Mouse (Mus musculus) intestine, embryonic 16.5 days (tissue): ENCODE measurements around the gene Fastk. TPM values are rescaled to one million over a fixed set of nuclear protein-coding genes. Genes with fewer than 3 reads are reported as not detected.

ENCODE experiments used
- ATAC-seq: fragments of 200-750 bp; cut with Nextera tagmentation; 2 replicates; pipeline ENCODE4 v1.8.0; 2017; ENCODE audit warnings: moderate TSS enrichment, moderate library complexity
- H3K27ac ChIP-seq: fragments of 300-500 bp; sonication (generic); 2 replicates; pipeline ENCODE4 v1.5.1; 2014; ENCODE audit warnings: mild to moderate bottlenecking, low read length
- H3K27me3 ChIP-seq: fragments of 300-500 bp; sonication (generic); replicated peaks from 2 replicates; pipeline ENCODE4 v1.6.1; 2014; ENCODE audit warnings: low read length, control low read depth, mixed read lengths; ENCODE audit not compliant: control insufficient read depth, insufficient read depth
- H3K36me3 ChIP-seq: fragments of 300-500 bp; sonication (generic); 2 replicates; pipeline ENCODE4 v1.6.1; 2014; ENCODE audit warnings: low read length, control low read depth; ENCODE audit not compliant: control insufficient read depth, insufficient read depth
- H3K4me1 ChIP-seq: fragments of 300-500 bp; sonication (generic); 2 replicates; pipeline ENCODE4 v1.6.1; 2014; ENCODE audit warnings: low read length, control low read depth, mixed read lengths; ENCODE audit not compliant: control insufficient read depth, insufficient read depth
- H3K4me2 ChIP-seq: fragments of 300-500 bp; sonication (generic); 2 replicates; pipeline ENCODE4 v1.6.1; 2014; ENCODE audit warnings: low read depth, low read length, control low read depth
- H3K4me3 ChIP-seq: fragments of 300-500 bp; sonication (generic); 2 replicates; pipeline ENCODE4 v1.5.1; 2014; ENCODE audit warnings: mild to moderate bottlenecking, low read length
- H3K9ac ChIP-seq: fragments of 300-500 bp; sonication (generic); 2 replicates; pipeline ENCODE4 v1.6.1; 2014; ENCODE audit warnings: low read depth, low read length
- H3K9me3 ChIP-seq: fragments of 300-500 bp; sonication (generic); 2 replicates; pipeline ENCODE4 v1.6.1; 2016; ENCODE audit warnings: low read length, control low read depth; ENCODE audit not compliant: control insufficient read depth
- WGBS: fragments of 180-500 bp; shearing (Covaris S2); extraction: QIAGEN DNeasy Blood & Tissue Kit; methylation state at CpG from one replicate; pipeline ENCODE4 v1.1.7; 2014; 5-methylcytosine and 5-hydroxymethylcytosine counted together
- polyA plus RNA-seq: library from polyadenylated mRNA; unstranded; fragments of >200 nt; fragmentation: Nextera tagmentation; extraction: Ambion mirVana; gene quantifications from 2 replicates; pipeline ENCODE4 v1.2.1, GENCODE M21; 2015

Gene Fastk
- polyA plus RNA-seq: 113 and 117 TPM in 2 replicates

- H3K4me2 ChIP-seq: peak within 1 kb of the TSS; percentile 88
- peaks cover 9% of the 10 kb centered on the region for H3K36me3 ChIP-seq
- no peaks in the 10 kb centered on the region for H3K27me3 ChIP-seq
- no peaks in the 10 kb centered on the region for H3K9me3 ChIP-seq
- H3K4me3 ChIP-seq: peak within 1 kb of the TSS; percentile 85
- ATAC-seq: peak; percentile 84
- peak within 1 kb of the TSS; percentile 97 for H3K9ac ChIP-seq
- WGBS: under 1% methylated on average over 60 of the region's 60 CpGs
- peaks cover 24% of the 10 kb centered on the region for H3K4me1 ChIP-seq
- H3K27ac ChIP-seq: peak within 1 kb of the TSS; percentile 90
Observed at GRCm38 (mm10) chr5:24444746-24445427, at the start of gene Fastk. Fastk (minus strand) TSS chr5:24445287.

GRCm38 (mm10) chr5:24492546-24493285, 47.6 kb upstream of the Fastk start:
- no peak overlapping the region for H3K4me2 ChIP-seq
- H3K9me3 ChIP-seq: no peaks in the 10 kb centered on the region
- H3K27ac ChIP-seq: no peak overlapping the region
- H3K4me1 ChIP-seq: no peaks in the 10 kb centered on the region
- no peak overlapping the region for H3K9ac ChIP-seq
- no peak overlapping the region for H3K4me3 ChIP-seq
- no peaks in the 10 kb centered on the region for H3K27me3 ChIP-seq
- 80% methylated on average over 16 of the region's 16 CpGs for WGBS
- no peak for ATAC-seq
- peaks cover 18% of the 10 kb centered on the region for H3K36me3 ChIP-seq

GRCm38 (mm10) chr5:24490413-24490920, 45.4 kb upstream of the Fastk start:
- Histone ChIP-seq H3K4me1 (no peaks in the 10 kb centered on the region), H3K9ac (no peak overlapping the region), H3K36me3 (peaks cover 18% of the 10 kb centered on the region), H3K4me2 (no peak overlapping the region), H3K4me3 (no peak overlapping the region), H3K27me3 (no peaks in the 10 kb centered on the region), H3K27ac (no peak overlapping the region), H3K9me3 (no peaks in the 10 kb centered on the region)
- ATAC-seq: 0 out of 2 replicates have a peak, but pooled peaks have one; percentile 16
- 45% methylated on average over 14 of the region's 14 CpGs for WGBS

- peaks cover 6% of the 10 kb centered on the region for H3K36me3 ChIP-seq
Observed at GRCm38 (mm10) chr5:24486738-24487137, 41.7 kb upstream of the Fastk start.

GRCm38 (mm10) chr5:24486097-24486496, 41.0 kb upstream of the Fastk start:
- H3K4me2 ChIP-seq: no peak overlapping the region
- H3K27ac ChIP-seq: no peak overlapping the region
- no peak for ATAC-seq
- H3K4me1 ChIP-seq: peaks cover 14% of the 10 kb centered on the region
- H3K36me3 ChIP-seq: peaks cover 6% of the 10 kb centered on the region
- H3K9ac ChIP-seq: no peak overlapping the region
- no peaks in the 10 kb centered on the region for H3K27me3 ChIP-seq
- 2% methylated on average over 8 of the region's 8 CpGs for WGBS
- H3K4me3 ChIP-seq: no peak overlapping the region
- H3K9me3 ChIP-seq: no peaks in the 10 kb centered on the region

More at GRCm38 (mm10) chr5:24486738-24487137, 41.7 kb upstream of the Fastk start:
- Histone ChIP-seq H3K4me3 (no peak overlapping the region), H3K4me2 (no peak overlapping the region), H3K27ac (no peak overlapping the region), H3K9ac (no peak overlapping the region), H3K4me1 (peaks cover 14% of the 10 kb centered on the region), H3K9me3 (no peaks in the 10 kb centered on the region), H3K27me3 (no peaks in the 10 kb centered on the region)
- no peak for ATAC-seq
- WGBS: 90% methylated on average over 5 of the region's 5 CpGs

GRCm38 (mm10) chr5:24484963-24485362, 39.9 kb upstream of the Fastk start:
- Histone ChIP-seq H3K27me3 (no peaks in the 10 kb centered on the region), H3K36me3 (peaks cover 7% of the 10 kb centered on the region), H3K27ac (no peak overlapping the region), H3K9ac (no peak overlapping the region), H3K4me3 (no peak overlapping the region), H3K4me1 (peaks cover 14% of the 10 kb centered on the region), H3K9me3 (no peaks in the 10 kb centered on the region), H3K4me2 (no peak overlapping the region)
- 48% methylated on average over 22 of the region's 22 CpGs for WGBS
- no peak for ATAC-seq

GRCm38 (mm10) chr5:24483326-24483725, 38.2 kb upstream of the Fastk start:
- no peak overlapping the region for H3K4me3 ChIP-seq
- H3K9me3 ChIP-seq: no peaks in the 10 kb centered on the region
- H3K27me3 ChIP-seq: no peaks in the 10 kb centered on the region
- peak overlapping the region; percentile 52 for H3K9ac ChIP-seq
- H3K4me1 ChIP-seq: peaks cover 14% of the 10 kb centered on the region
- peak overlapping the region; percentile 74 for H3K27ac ChIP-seq
- peak overlapping the region; percentile 23 for H3K4me2 ChIP-seq
- 23% methylated on average over 11 of the region's 11 CpGs for WGBS
- H3K36me3 ChIP-seq: peaks cover 13% of the 10 kb centered on the region
- ATAC-seq: peak; percentile 62

- Histone ChIP-seq H3K36me3 (peaks cover 16% of the 10 kb centered on the region), H3K4me1 (peaks cover 14% of the 10 kb centered on the region), H3K4me2 (peak overlapping the region; percentile 23), H3K27me3 (no peaks in the 10 kb centered on the region), H3K9ac (peak overlapping the region; percentile 52), H3K27ac (peak overlapping the region; percentile 74), H3K4me3 (peak overlapping the region; percentile 8; the same call in 1 of the 2 replicates), H3K9me3 (no peaks in the 10 kb centered on the region)
- WGBS: 44% methylated on average over 41 of the region's 41 CpGs
- peak; percentile 81 for ATAC-seq
Observed at GRCm38 (mm10) chr5:24482247-24483079, 37.4 kb upstream of the Fastk start.

- H3K27ac ChIP-seq: no peak overlapping the region
- no peak overlapping the region for H3K4me3 ChIP-seq
- H3K27me3 ChIP-seq: no peaks in the 10 kb centered on the region
- H3K9me3 ChIP-seq: no peaks in the 10 kb centered on the region
- 12% methylated on average over 4 of the region's 4 CpGs for WGBS
- no peak overlapping the region for H3K4me2 ChIP-seq
- peak; percentile 40 for ATAC-seq
- H3K36me3 ChIP-seq: peaks cover 16% of the 10 kb centered on the region
- peaks cover 14% of the 10 kb centered on the region for H3K4me1 ChIP-seq
- H3K9ac ChIP-seq: no peak overlapping the region
Observed at GRCm38 (mm10) chr5:24481647-24482046, 36.6 kb upstream of the Fastk start.
